Mouse (Mus musculus) 3134 (cell line): ENCODE results near the gene Ttyh1.

ENCODE experiments used
- DNase-seq: peaks from one replicate; pipeline ENCODE4 v3.0.0-alpha.2; 2011; ENCODE audit warnings: low spot score; ENCODE audit not compliant: insufficient read length; ENCODE audit errors: extremely low read depth

The Ttyh1 gene

DNA sequence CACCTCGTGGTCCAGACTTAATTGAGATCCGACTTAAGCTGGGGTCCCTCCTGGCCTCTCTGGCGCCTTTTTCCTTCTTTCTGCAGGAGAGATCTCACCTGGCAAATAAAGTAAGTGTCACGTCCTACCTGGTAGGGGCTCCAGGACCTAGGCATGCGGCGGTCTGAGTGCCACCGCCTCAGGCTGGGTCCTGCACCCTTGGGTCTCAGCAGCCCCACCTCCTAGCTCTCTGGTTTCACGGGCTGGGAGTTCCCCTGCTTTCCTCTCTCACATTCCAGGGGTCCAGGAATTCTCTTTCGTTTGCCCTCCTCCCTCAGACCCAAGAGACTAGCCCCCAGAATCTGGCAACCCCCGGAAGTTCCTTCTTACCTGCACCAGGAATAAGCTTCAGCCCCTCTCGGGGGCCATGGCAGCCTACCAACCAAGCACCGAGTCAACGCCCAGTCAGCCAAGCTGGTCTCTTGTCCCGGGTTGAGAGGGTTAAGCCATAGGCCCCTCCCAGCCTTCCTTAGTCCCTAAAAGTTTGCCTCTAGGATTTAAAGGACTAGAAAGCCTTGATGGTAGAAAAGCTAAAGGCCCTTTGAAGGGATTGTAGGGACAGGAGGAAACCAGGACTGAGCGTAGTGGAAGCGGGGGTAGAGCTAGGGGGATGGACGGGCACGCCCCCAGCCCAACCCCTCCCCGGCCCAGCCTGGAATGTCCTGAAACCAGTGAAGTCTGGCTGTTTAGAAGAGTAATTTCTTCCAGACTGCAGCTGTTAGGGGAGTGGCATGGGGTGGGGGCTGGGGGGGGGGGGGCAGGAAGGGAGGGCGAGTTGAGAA is 45.1 kb downstream of the Ttyh1 start, which contains the start of gene Cdc42ep5:
TSS of gene Cdc42ep5 (minus strand) at position 771 of the 821 bp plus-strand sequence.
- DNase-seq = peak; percentile 69

DNA sequence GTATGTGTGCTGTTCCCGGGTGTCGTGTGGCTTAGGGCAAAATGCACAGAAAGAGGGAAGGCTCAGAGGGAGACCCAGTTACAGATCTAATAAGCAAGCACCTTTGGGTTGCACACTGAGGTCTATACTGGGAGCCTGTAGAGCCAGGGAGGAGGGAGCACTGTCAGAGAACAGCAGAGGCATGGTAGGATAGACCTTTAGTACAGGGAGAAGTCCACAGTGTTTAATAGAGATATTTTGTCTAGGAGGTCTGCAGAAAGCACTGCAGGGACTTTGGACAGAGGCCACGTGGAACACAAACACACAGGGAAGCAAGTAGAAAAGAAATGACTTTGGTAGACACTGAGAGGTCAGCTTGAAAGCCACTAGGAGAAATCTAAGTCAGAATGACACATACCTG is 46.1 kb downstream of the Ttyh1 start:
- DNase-seq = no peak

DNA sequence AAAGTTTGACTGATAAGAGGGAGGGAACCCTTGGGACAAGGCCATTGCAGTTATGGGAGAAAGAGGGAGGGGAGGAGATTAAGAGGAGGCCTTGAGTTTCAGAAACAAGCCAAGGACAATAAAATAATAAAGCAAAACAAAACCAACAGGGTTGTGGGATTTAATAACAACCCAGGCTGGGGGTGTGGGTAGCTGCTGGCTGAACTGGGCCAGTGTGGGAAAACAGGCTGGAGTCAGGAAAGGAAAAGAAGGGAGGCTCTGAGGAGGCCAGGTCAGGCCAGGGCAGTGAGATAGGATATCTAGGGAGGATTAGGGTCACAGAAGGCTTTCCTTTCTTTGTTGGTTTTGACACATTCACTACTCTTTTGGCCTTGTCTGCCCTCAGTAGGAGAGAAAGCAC is 47.9 kb downstream of the Ttyh1 start:
- DNase-seq = no peak

DNA sequence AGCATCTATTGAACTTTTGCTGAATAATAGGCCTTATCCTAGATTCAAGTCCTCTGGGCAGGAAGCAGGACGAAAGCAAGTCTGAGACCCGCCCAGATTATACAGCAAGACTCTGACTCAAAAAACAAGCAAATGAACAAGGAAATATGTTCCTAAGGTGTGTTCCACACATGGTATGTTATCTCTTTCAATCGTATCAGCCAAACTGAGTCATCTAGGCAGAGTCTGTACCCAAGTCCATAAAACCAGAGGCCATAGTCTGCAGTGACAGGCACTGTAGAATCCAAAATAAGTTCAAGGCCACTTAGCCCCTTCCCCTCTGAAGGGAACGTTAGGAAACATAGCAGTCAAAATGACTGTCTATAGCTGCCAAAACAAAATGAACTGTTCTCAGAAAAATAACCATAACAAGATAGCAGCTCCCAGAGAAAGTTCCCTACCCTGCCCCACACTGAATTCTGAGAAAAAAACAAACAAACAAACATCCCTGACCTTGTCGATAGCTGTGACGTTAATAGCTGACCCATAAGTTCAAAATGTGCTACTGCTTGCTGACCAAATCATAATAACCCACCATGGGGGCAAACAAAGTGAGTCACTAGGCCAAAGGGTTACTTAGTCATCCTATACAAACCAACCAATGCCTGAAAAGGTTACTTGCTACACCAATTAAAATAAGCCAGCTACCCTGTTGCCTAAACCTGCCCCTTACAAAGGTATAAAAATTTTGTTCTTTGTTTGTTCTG is 51.2 kb downstream of the Ttyh1 start:
- no peak for DNase-seq

DNA sequence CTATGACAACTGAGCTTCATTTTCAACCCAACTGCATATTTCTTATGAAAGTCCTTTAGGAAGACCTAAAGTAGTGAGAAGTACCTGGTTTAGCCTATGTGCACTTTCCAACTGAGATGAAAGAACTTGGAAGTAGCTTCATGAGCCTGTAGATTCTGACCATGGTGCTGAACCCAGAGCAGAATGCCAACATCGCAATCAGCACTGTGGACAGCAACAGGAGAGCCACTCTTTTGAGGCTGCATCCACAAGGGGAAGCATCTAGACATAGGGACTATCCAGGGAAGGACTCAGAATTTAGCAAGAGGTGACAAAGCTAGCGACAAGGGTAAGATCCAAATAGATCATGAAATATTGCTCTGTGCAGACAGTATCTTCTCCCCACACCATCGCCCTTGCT is 59.2 kb downstream of the Ttyh1 start:
- no peak for DNase-seq
